Mouse (Mus musculus) cerebellum, adult 9-10 months (tissue): ENCODE data around the gene Hspb1.

ENCODE experiments used
- DNase-seq: peaks from one replicate; pipeline ENCODE4 v3.0.0; 2022

Hspb1 gene

GRCm38 (mm10) chr5:135888405-135889215 lies 891 bp downstream of the Hspb1 start:
- DNase-seq, result no peak

- no peak for DNase-seq
Measured at GRCm38 (mm10) chr5:135890323-135890722, 2.6 kb downstream of the Hspb1 start.

GRCm38 (mm10) chr5:135890920-135891319 lies 3.2 kb downstream of the Hspb1 start:
- no peak for DNase-seq

GRCm38 (mm10) chr5:135892589-135893351 lies 5.1 kb downstream of the Hspb1 start:
- DNase-seq, result no peak

GRCm38 (mm10) chr5:135894958-135895357 lies 7.2 kb downstream of the Hspb1 start:
- no peak for DNase-seq

GRCm38 (mm10) chr5:135898028-135898427 lies 10.3 kb downstream of the Hspb1 start:
- DNase-seq, result peak; percentile 65

- no peak for DNase-seq
Measured at GRCm38 (mm10) chr5:135898995-135899394, 11.3 kb downstream of the Hspb1 start.

- peak; percentile 30 for DNase-seq
Measured at GRCm38 (mm10) chr5:135899833-135900232, 12.1 kb downstream of the Hspb1 start.

GRCm38 (mm10) chr5:135900701-135901100 lies 13.0 kb downstream of the Hspb1 start:
- DNase-seq, result peak; percentile 43

- DNase-seq, result peak; percentile 55
Measured at GRCm38 (mm10) chr5:135901354-135902095, 13.8 kb downstream of the Hspb1 start.

- DNase-seq, result no peak
Measured at GRCm38 (mm10) chr5:135903058-135903457, 15.3 kb downstream of the Hspb1 start.

- peak; percentile 98 for DNase-seq
Measured at GRCm38 (mm10) chr5:135903551-135904151, 15.9 kb downstream of the Hspb1 start.

GRCm38 (mm10) chr5:135904259-135904658 lies 16.5 kb downstream of the Hspb1 start:
- DNase-seq, result peak; percentile 45

- peak; percentile 51 for DNase-seq
Measured at GRCm38 (mm10) chr5:135905320-135906225, 17.9 kb downstream of the Hspb1 start.

- no peak for DNase-seq
Measured at GRCm38 (mm10) chr5:135906846-135907245, 19.1 kb downstream of the Hspb1 start.

- DNase-seq, result peak; percentile 34
Measured at GRCm38 (mm10) chr5:135907256-135907655, 19.5 kb downstream of the Hspb1 start.

GRCm38 (mm10) chr5:135908185-135908584 lies 20.5 kb downstream of the Hspb1 start:
- DNase-seq, result no peak

GRCm38 (mm10) chr5:135908989-135909388 lies 21.3 kb downstream of the Hspb1 start:
- DNase-seq, result peak; percentile 27

GRCm38 (mm10) chr5:135909646-135910045 lies 21.9 kb downstream of the Hspb1 start:
- DNase-seq, result peak; percentile 33

GRCm38 (mm10) chr5:135910813-135911212 lies 23.1 kb downstream of the Hspb1 start:
- no peak for DNase-seq

- no peak for DNase-seq
Measured at GRCm38 (mm10) chr5:135911633-135912220, 24.0 kb downstream of the Hspb1 start.
